Mouse (Mus musculus): ENCODE data around the gene 1810010D01Rik.
A peak's percentile ranks its signal among the peaks of the same experiment; 100 is the strongest.

GRCm38 (mm10) chr7:145221841-145222689 lies 14.1 kb upstream of the 1810010D01Rik start:
- TF ChIP-seq POLR2A (IDR thresholded peaks at IDR 0.05; ENCODE audit: borderline replicate concordance, control insufficient read depth, low read depth, low read length) (no peak), CTCF (IDR thresholded peaks at IDR 0.05; ENCODE audit: control insufficient read depth, insufficient read depth, low read length) (peak; percentile 34; the same call in 1 of the 2 replicates)

Data from bone marrow, adult 2 months (tissue).